Mouse (Mus musculus) thymus, postnatal 0 days (tissue): ENCODE data around the gene Gm10681. TPM values are rescaled to one million over a fixed set of nuclear protein-coding genes. Genes with fewer than 3 reads are reported as not detected.
"Not testable (repeated sequence)": the region's sequence is repeated elsewhere in the genome, so short reads cannot be mapped to it uniquely, and the experiment has no call there.

ENCODE experiments used
- DNase-seq: peaks from one replicate; pipeline ENCODE4 v3.0.0-alpha.2; 2015; ENCODE audit warnings: low spot score
- polyA plus RNA-seq: library from polyadenylated mRNA; unstranded; fragments of >200 nt; fragmentation: Nextera tagmentation; extraction: Ambion mirVana; gene quantifications from 2 replicates; pipeline ENCODE4 v1.2.1, GENCODE M21; 2015

The Gm10681 gene
- polyA plus RNA-seq: not detected in 2 replicates

- no peak for DNase-seq
Observed at GRCm38 (mm10) chr3:98588707-98589106, at the start of gene Gm10681. Gene Gm10681 (minus strand): TSS chr3:98588807.

- DNase-seq: no peak
Observed at GRCm38 (mm10) chr3:98635145-98635544, 46.5 kb upstream of the Gm10681 start.

GRCm38 (mm10) chr3:98630152-98630551 is 41.5 kb upstream of the Gm10681 start, which contains the start of gene Hsd3b5:
Gene Hsd3b5 (minus strand): TSS chr3:98630252.
- DNase-seq: no peak

DNA sequence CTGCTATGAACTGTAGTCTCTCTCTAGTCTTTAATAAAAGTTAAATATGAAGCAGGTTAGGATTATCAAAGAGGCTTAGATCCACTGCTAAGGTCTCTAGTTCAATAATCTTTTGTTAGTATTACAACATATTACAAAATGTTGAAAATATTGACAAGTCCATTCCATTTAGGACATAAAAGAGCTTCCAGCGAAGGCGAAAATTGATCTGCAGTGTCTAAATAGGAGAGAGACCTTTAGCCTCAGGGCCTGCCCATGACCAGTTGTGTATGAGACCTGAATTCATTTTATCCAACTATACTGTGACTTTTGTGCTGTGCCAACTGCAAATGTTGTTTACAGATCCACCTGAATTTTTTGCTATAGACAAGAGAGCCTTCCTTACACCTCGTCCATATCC is 41.0 kb upstream of the Gm10681 start:
- DNase-seq: no peak

DNA sequence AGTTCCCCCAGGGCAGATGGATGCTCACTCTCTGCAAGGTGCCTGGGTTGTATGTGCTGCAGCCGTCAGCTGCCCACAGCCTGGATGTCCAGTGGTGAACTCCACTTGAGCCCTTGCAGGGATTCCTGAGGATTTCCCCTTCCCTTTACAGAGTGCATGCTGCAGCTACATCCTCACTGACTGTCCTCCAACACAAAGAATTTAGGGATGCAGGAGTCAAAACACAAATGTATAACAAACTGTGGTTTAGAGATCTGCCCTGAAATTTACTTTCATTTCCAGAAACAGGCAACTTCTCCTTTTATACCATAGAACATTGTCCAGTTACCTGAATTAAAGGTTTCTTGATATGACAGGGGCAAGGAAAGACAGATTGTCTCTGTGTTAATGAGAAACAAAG is 28.2 kb upstream of the Gm10681 start:
- not testable (repeated sequence) for DNase-seq

DNA sequence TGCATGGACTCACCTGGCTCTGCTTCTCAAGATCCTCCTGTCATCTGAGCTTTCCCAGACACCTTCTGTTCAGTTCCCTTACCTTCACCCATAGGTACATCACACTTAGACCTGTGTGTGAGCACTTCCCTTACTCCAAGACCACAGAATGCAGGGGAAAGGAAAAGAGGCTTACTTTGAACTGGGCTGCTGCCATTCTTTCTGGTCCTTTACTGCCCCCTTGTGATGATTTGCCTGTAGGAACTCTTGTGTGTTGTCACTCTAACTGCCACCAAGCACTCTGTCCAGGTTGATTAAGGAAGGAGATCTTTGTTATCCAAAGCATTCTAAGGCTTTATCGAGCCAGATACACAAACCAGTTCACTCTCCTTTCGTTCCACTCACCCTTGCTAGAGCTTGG is 27.6 kb upstream of the Gm10681 start:
- DNase-seq: not testable (repeated sequence)

- DNase-seq: not testable (repeated sequence)
Observed at GRCm38 (mm10) chr3:98614406-98614927, 25.9 kb upstream of the Gm10681 start.

- DNase-seq: no peak
Observed at GRCm38 (mm10) chr3:98613963-98614362, 25.4 kb upstream of the Gm10681 start.

- DNase-seq: not testable (repeated sequence)
Observed at GRCm38 (mm10) chr3:98613540-98613939, 24.9 kb upstream of the Gm10681 start.

GRCm38 (mm10) chr3:98587721-98588120 is 886 bp downstream of the Gm10681 start:
- no peak for DNase-seq

DNA sequence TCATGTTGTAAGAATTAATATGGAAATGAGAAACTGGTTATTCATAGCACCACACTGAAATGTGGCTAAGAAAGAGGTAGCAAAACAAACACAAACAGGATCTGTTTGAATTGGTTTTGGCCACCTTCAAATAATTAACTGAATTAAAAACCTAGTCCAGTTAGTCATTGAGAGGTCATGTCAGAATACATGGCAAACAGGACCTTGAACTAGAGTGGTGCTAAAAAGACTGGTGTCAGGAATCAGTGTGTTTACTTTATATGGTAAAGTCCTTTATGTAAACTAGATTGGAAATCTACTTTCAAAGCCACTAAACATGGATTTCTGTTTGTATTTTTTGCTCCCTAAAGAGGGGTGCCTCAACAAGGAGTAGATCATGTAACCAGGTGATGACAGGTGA is 6.0 kb downstream of the Gm10681 start:
- DNase-seq: not testable (repeated sequence)

- DNase-seq: not testable (repeated sequence)
Observed at GRCm38 (mm10) chr3:98582202-98582601, 6.4 kb downstream of the Gm10681 start.

DNA sequence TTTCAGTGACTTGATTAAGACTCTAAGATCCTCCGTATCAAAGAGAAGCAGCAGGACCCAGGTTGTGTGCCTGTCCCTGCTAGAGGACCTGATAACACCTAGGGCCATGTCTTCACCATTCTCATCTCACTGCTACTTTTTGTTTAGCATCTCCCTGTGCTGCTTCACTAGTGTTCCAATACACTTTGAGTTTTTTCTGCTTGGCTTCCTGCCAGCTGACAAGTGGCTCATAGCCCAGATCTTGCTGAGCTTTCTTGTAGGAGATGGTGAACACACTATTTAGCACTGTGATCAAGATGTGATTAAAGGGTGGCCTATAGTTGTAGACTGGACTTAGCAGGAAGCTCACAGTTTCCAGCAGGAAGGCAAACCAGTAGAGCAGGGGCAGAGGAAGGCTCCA is 7.6 kb downstream of the Gm10681 start:
- not testable (repeated sequence) for DNase-seq

GRCm38 (mm10) chr3:98567717-98568116 is 20.9 kb downstream of the Gm10681 start:
- not testable (repeated sequence) for DNase-seq

GRCm38 (mm10) chr3:98564894-98565293 is 23.7 kb downstream of the Gm10681 start:
- DNase-seq: not testable (repeated sequence)

DNA sequence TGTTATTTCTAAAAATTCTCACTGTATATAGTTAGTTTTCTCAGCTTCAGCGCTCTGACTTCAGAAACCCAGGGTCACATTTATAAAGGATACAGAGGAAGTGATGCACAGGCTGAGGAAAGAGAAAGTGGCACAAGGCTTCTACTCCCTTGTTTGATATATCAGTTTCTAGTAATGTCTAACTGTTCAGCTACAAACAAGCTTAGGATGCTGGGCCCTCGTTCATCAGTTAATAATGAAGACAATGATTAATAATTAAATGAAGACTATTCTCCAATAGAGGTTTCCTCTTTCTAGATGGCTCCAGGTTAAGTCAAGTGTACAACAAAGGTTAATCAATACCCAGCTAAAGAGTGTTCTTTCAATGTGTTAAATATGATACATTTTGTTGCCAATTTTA is 24.8 kb downstream of the Gm10681 start:
- not testable (repeated sequence) for DNase-seq

GRCm38 (mm10) chr3:98560711-98561110 is 27.9 kb downstream of the Gm10681 start:
- not testable (repeated sequence) for DNase-seq

DNA sequence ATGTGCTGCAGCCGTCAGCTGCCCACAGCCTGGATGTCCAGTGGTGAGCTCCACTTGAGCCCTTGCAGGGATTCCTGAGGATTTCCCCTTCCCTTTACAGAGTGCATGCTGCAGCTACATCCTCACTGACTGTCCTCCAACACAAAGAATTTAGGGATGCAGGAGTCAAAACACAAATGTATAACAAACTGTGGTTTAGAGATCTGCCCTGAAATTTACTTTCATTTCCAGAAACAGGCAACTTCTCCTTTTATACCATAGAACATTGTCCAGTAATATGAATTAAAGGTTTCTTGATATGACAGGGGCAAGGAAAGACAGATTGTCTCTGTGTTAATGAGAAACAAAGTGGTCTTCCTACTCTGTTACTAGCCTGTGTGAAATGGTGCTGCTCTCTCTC is 37.8 kb downstream of the Gm10681 start:
- not testable (repeated sequence) for DNase-seq

DNA sequence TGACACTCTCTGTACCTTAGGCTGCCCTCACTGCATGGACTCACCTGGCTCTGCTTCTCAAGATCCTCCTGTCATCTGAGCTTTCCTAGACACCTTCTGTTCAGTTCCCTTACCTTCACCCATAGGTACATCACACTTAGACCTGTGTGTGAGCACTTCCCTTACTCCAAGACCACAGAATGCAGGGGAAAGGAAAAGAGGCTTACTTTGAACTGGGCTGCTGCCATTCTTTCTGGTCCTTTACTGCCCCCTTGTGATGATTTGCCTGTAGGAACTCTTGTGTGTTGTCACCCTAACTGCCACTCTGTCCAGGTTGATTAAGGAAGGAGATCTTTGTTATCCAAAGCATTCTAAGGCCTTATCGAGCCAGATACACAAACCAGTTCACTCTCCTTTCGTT is 38.4 kb downstream of the Gm10681 start:
- not testable (repeated sequence) for DNase-seq

- DNase-seq: not testable (repeated sequence)
Observed at GRCm38 (mm10) chr3:98548495-98548894, 40.1 kb downstream of the Gm10681 start.

DNA sequence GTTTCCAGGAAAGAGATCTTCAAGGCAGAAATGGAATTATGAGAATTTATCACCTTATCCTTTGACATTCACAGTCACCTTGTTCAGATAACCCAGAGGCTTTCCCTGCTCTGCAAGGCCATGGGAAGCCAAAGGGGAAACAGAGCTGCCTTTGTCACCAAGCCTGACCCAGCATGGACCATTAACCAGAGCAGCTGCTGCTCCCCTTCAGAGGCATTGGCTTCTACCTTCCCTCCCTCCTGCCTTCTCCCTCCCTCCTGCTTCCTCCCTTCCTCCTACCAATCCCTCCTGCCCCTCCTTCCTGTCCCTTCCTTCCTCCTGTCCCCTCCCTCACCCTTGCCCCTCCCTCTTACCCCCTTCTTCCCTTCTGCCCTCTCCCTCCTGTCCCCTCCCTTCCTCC is 41.0 kb downstream of the Gm10681 start:
- DNase-seq: not testable (repeated sequence)

GRCm38 (mm10) chr3:98524978-98525377 is 63.6 kb downstream of the Gm10681 start:
- not testable (repeated sequence) for DNase-seq

DNA sequence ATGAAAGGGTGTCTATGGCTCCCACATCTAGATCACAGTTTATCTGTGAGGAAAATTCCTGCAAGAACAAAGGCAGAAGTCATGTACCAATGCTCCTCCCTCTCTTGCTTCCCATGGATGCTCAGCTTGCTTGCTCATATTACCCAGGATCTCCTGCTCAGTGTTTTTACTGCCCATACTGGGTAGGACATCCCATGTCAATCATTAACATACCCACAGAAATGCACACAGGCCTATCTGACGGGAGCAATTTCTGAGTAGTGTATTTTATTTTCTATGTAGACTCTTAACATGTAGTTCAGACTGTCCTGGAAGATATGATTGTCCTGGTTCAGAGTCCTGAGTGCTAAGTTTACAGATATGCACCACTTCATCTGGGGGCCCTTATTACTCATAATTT is 64.1 kb downstream of the Gm10681 start:
- not testable (repeated sequence) for DNase-seq
